Mouse (Mus musculus) liver, embryonic 14 days (tissue): ENCODE measurements around the gene Olfr1416. TPM values are rescaled to one million over a fixed set of nuclear protein-coding genes. Genes with fewer than 3 reads are reported as not detected.

ENCODE experiments used
- polyA plus RNA-seq: library from polyadenylated mRNA; depleted of rRNA; stranded (reverse); fragments of >200 nt; gene quantifications from 2 replicates; pipeline ENCODE4 v1.2.3, GENCODE M21; 2012; rRNA removed

Olfr1416 gene
- polyA plus RNA-seq = not detected in 2 replicates

DNA sequence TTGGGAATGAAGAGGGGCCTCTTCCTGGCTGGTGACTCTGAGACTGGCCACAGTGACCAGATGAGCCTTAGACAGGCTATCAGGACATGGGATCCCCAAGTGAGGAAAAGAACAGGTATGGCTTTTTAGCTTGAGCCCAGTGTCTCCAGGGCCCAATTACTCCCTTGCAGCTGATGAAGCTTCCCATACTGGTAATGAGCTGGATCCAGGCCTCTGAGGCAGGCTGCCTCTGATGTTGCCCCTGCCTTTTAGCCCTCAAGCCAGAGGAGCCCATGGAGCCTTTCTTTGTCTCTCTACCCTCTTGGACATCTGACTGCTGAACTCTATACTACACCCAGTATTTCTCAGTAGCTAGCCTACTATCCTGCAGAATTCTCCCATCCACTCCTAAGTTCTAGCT, at the start of gene Olfr1416:
TSS of gene Olfr1416 (minus strand) at position 101 of the 400 bp plus-strand sequence.

DNA sequence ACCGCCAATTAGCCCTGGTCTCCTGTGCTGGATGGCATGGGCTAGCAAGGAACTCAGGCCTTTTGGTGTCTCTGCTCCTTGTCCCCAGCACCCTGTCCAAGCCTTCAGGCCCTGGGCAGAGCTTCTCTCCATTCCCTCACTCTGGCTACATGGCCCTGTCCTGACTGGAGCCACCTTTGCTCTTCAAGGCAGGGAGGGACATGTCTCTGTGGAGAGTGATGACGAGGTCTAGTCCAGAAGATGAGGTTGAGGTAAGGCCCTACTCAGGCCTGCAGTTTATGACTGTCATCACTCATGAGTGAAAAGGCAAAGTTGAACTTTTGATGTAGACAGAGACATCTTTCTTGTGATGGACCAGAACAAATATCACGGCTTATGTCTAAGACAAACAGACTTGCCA, 33.6 kb upstream of the Olfr1416 start, which contains the start of gene Olfr1414:
TSS of gene Olfr1414 (minus strand) at position 101 of the 400 bp plus-strand sequence.

DNA sequence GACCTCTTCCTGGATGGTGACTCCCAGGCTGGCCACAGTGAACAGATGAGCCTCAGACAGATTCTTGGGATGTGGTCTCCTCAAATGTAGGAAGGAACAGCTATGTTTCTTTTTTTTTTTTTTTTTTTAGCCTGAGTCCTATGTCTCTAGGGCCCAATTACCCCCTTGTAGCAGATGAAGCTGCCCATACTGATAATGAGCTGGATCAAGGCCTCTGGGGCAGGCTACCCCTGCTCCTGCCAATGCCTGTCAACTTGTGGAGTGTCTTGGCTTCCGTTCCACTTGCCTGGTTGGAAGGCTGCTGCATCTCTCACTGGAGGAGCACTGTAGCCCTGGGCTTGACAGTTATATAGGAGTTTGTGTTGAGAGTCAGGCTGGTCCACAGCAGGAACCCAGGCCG, 11.1 kb upstream of the Olfr1416 start, which contains the start of gene Olfr1415:
TSS of gene Olfr1415 (minus strand) at position 101 of the 400 bp plus-strand sequence.

DNA sequence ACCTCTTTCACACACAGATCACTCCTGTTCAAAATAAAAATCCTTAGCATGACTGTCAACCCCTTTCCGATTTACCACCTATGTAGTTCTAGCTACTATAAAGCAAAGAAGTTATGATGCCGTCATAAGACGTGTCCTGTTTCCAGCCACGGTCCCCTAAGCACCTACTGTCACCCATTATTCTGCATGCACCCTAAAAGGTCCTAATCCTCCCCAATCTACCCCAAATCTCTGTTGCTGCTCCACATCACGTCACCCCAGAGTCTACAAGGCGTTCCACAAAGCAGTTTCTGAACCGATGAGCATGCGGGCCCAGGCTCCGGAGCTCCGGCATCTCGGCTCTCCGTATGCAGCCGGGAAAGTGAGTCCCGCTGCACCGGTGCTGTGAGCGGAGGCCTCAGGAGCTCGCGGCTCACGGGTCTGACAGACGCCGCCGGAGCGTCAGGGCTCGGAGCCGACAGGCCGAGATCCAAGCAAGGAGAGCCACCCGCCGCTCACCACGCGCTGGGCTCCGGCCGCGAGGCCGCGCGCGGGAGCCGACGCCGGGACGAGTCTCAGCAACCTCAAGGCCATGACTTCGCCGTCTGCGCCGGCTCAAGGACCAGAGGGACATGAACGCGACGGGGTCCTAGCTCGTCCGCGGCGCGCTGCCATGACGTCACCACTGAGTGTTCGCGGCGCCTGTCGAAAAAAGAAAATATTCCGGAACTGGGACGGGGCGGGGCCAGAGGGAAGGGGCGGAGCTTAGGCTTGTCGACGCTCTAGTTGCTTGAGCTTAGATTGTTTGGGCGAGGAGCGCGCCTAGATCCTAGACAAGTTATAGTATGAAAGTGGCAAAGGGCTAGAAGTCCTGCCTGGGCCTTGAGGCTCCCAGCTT, 11.5 kb downstream of the Olfr1416 start, which contains the start of gene Ndufa10:
TSS of gene Ndufa10 (minus strand) at position 696 of the 877 bp plus-strand sequence.

Other genes with a start within 250 kb of the Olfr1416 start
- 40.9 and 48.8 TPM in 2 replicates for gene Ndufa10, start 11.3 kb downstream of the Olfr1416 start, polyA plus RNA-seq
- not detected in 2 replicates for gene Olfr1415, start 11.0 kb upstream of the Olfr1416 start, polyA plus RNA-seq
- not detected in 2 replicates for gene Olfr1414, start 33.5 kb upstream of the Olfr1416 start, polyA plus RNA-seq
- gene Olfr1413, start 86.2 kb upstream of the Olfr1416 start, polyA plus RNA-seq = not detected in 2 replicates
- not detected in 2 replicates for gene Olfr1412, start 100.7 kb upstream of the Olfr1416 start, polyA plus RNA-seq
- gene Olfr1411, start 109.3 kb upstream of the Olfr1416 start, polyA plus RNA-seq = not detected in 2 replicates
- gene Olfr1410, start 120.7 kb upstream of the Olfr1416 start, polyA plus RNA-seq = not detected in 2 replicates
- not detected in 2 replicates for gene Olfr12, start 132.7 kb upstream of the Olfr1416 start, polyA plus RNA-seq
- 98.1 and 109 TPM in 2 replicates for gene Cops9, start 156.9 kb upstream of the Olfr1416 start, polyA plus RNA-seq
- 0.12 and 0.17 TPM in 2 replicates for gene Otos, start 163.7 kb upstream of the Olfr1416 start, polyA plus RNA-seq